Mouse (Mus musculus) forebrain, embryonic 15.5 days (tissue): ENCODE data around the gene Olfr986. TPM values are rescaled to one million over a fixed set of nuclear protein-coding genes. Genes with fewer than 3 reads are reported as not detected.

Source experiments
- ATAC-seq: fragments of 200-750 bp; cut with Nextera tagmentation; replicated peaks from 2 replicates; pipeline ENCODE4 v1.8.0; 2017; ENCODE audit warnings: mild to moderate bottlenecking, moderate TSS enrichment, moderate library complexity
- H3K27ac ChIP-seq: fragments of 300-500 bp; sonication (generic); replicated peaks from 2 replicates; pipeline ENCODE4 v1.5.1; 2015; ENCODE audit warnings: mild to moderate bottlenecking, inconsistent platforms
- H3K27me3 ChIP-seq: fragments of 300-500 bp; sonication (generic); 2 replicates; pipeline ENCODE4 v1.6.1; 2015; ENCODE audit warnings: inconsistent platforms
- H3K36me3 ChIP-seq: fragments of 300-500 bp; sonication (generic); 2 replicates; pipeline ENCODE4 v1.6.1; 2015; ENCODE audit warnings: mild to moderate bottlenecking, inconsistent platforms
- H3K4me1 ChIP-seq: fragments of 300-500 bp; sonication (generic); 2 replicates; pipeline ENCODE4 v1.6.1; 2015; ENCODE audit warnings: inconsistent platforms
- H3K4me2 ChIP-seq: fragments of 300-500 bp; sonication (generic); replicated peaks from 2 replicates; pipeline ENCODE4 v1.6.1; 2015; ENCODE audit warnings: mild to moderate bottlenecking, inconsistent platforms
- H3K4me3 ChIP-seq: fragments of 300-500 bp; sonication (generic); 2 replicates; pipeline ENCODE4 v1.5.1; 2015; ENCODE audit warnings: mild to moderate bottlenecking, inconsistent platforms
- H3K9ac ChIP-seq: fragments of 300-500 bp; sonication (generic); replicated peaks from 2 replicates; pipeline ENCODE4 v1.6.1; 2015; ENCODE audit warnings: mild to moderate bottlenecking, inconsistent platforms
- H3K9me3 ChIP-seq: fragments of 300-500 bp; sonication (generic); 2 replicates; pipeline ENCODE4 v1.6.1; 2016; ENCODE audit warnings: inconsistent platforms
- WGBS: fragments of 180-500 bp; shearing (Covaris S2); methylation state at CpG from one replicate; pipeline ENCODE4 v1.1.7; 2015; ENCODE audit warnings: mixed read lengths; 5-methylcytosine and 5-hydroxymethylcytosine counted together
- polyA plus RNA-seq: library from polyadenylated mRNA; unstranded; fragments of >200 nt; fragmentation: Nextera tagmentation; extraction: Ambion mirVana; gene quantifications from 2 replicates; pipeline ENCODE4 v1.2.1, GENCODE M21; 2015

Olfr986 gene
- polyA plus RNA-seq, 1 experiment from 2014 or later, result not detected

DNA sequence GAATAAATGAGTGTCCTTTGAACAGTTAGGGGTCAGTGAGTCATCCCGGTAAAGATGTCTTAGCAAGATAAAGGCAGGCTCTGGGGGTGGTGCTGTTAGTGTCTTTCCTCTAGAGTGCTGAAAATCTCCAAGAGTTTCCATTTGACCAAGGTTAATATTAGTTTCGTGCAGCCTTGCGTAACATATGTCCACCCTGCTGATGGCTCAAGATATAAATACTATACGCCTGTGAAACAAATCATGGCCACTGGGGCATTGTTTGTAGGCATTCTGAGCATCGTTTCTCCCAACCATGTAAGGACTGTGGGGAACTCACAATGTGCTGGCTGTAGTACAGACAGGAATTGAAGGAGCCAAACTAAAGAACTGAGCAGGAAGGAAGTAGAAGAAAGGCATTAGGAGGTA lies 25.8 kb downstream of the Olfr986 start:
- Histone ChIP-seq H3K27me3 (no peaks in the 10 kb centered on the region), H3K36me3 (peaks cover 42% of the 10 kb centered on the region)

DNA sequence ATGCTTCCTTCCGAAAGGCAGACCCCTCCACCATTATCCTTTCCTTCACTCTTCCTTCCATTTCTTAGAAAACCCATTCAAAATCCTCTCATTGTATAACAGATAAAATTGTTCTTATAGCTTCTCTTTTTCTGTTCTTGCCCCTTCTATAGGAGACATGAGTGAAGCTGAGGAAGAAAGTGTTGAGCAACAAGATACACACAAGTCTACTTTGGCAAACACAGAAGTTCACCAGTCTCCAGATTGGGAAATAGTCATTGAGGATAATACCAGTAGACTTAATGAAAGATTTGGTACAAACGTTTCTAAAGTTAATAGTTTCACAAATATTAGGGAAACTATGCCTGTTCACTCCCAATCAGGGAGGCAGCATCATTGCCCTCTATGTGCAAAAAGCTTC lies 30.0 kb downstream of the Olfr986 start:
- Histone ChIP-seq H3K4me3 (no peak overlapping the region), H3K27ac (no peak overlapping the region), H3K9me3 (no peaks in the 10 kb centered on the region), H3K36me3 (peaks cover 64% of the 10 kb centered on the region), H3K4me2 (no peak overlapping the region), H3K9ac (no peak overlapping the region), H3K4me1 (no peaks in the 10 kb centered on the region), H3K27me3 (no peaks in the 10 kb centered on the region)
- no peak for ATAC-seq
- WGBS, result 96% methylated on average over 2 of the region's 2 CpGs

More for the DNA sequence above, 25.8 kb downstream of the Olfr986 start:
- no peak overlapping the region for H3K9ac ChIP-seq
- H3K9me3 ChIP-seq, result no peaks in the 10 kb centered on the region
- H3K4me1 ChIP-seq, result no peaks in the 10 kb centered on the region
- H3K27ac ChIP-seq, result no peak overlapping the region
- no peak overlapping the region for H3K4me2 ChIP-seq
- no peak overlapping the region for H3K4me3 ChIP-seq
- WGBS, result 88% methylated on average over 5 of the region's 5 CpGs
- ATAC-seq, result no peak

DNA sequence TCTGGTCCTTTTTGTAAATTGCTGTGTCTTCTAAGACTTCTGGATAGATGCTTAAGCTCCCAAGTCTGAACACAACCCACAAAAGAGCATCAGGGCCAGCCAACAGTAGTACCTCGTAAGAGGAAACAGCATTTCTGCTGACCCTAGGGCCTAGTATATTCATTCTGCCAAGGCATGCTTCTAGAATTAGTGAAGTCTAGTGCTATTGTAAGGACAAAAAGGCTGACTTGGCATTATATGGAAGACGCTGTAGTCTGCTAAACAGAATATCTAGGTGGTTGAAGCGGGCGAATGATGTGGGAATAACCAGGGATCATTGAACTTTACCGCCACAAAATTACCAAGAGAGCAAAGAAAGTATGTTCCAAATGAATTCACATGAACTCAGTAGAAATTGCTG lies 33.3 kb downstream of the Olfr986 start:
- 92% methylated on average over 5 of the region's 5 CpGs for WGBS
- no peak overlapping the region for H3K27ac ChIP-seq
- no peaks in the 10 kb centered on the region for H3K9me3 ChIP-seq
- H3K36me3 ChIP-seq, result peaks cover 47% of the 10 kb centered on the region
- no peaks in the 10 kb centered on the region for H3K27me3 ChIP-seq
- H3K4me1 ChIP-seq, result no peaks in the 10 kb centered on the region
- no peak overlapping the region for H3K9ac ChIP-seq
- no peak overlapping the region for H3K4me3 ChIP-seq
- ATAC-seq, result no peak
- H3K4me2 ChIP-seq, result no peak overlapping the region

DNA sequence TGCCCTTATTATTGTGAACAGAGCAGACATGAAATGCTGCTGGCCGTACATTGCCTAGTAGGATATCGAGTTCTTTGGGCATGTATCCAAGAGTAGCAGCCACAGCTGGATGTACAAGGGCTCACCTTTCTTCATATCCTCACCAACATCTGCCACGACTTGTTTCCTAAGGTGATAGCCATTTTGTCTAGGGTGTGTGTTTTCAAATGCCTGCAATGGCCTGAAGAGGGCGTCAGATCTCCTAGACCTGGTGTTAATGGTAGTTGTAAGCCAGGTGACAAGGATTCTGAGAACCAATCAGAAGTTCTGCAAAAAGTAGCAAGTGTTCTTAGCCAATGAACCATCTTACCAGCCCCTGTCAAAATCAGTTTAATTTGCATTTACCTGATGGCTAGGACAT lies 35.9 kb downstream of the Olfr986 start:
- Histone ChIP-seq H3K4me1 (no peaks in the 10 kb centered on the region), H3K9me3 (no peaks in the 10 kb centered on the region), H3K36me3 (peaks cover 21% of the 10 kb centered on the region), H3K9ac (no peak overlapping the region), H3K4me2 (no peak overlapping the region), H3K27me3 (no peaks in the 10 kb centered on the region), H3K27ac (no peak overlapping the region), H3K4me3 (no peak overlapping the region)
- no peak for ATAC-seq
- 70% methylated on average over 4 of the region's 4 CpGs for WGBS

DNA sequence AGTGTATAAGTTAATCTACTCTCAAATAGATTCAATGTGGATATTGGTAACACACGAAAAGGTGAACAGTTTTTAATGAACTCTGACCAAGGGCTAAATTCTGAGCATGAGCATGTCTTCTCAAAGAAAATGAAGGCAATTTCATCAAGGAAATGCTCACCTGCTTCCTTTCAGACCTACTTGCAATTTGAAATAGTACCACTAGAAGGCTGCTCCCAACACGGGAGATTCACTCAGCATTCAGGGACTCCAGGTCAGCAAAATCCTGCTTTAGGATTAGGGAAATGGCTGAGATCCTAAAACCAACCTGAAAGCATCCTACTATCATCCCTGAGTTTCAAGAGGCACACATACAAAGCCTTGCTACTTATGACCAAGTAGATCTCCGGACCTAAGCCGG lies 43.6 kb downstream of the Olfr986 start:
- Histone ChIP-seq H3K27me3 (no peaks in the 10 kb centered on the region), H3K9me3 (no peaks in the 10 kb centered on the region), H3K36me3 (no peaks in the 10 kb centered on the region), H3K9ac (no peak overlapping the region), H3K4me3 (no peak overlapping the region), H3K27ac (no peak overlapping the region), H3K4me1 (peaks cover 5% of the 10 kb centered on the region), H3K4me2 (no peak overlapping the region)
- ATAC-seq, result no peak
- WGBS, result 69% methylated on average over 4 of the region's 4 CpGs

DNA sequence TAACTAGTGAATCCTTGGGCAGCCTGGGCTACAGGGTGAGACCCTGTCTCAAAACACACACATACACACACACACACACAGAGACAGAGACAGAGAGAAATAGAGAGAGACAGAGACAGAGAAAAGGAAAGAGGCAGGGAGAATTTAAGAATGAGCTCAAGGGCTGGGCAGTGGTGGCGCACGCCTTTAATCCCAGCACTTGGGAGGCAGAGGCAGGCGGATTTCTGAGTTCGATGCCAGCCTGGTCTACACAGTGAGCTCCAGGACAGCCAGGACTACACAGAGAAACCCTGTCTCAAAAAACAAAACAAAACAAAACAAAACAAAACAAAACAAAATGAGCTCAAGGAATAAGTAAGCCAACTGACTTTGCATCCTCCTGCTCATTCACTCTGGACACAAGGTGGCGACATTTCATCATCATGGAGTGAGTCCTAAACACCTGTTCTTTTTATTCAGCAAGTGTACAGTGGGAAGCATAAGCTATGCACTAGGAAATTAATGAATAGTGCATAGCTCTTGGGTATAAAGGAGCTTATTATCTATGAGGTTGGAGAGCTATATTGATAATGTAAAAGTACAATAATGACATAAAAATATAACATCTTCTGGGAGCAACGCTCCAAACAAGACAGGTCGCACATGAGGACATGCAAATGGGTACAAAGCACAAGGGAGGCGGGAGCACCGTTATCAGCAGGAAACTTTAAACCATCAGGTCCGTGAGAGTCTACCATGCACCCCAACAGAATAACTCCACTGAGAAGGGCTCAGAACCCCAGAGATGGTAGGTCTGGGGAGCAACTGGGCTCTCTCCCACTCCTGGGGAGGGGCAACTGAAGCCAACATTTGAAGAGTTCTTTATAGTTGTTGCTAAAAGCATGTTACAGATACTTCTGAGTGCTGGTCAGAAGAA lies 47.4 kb downstream of the Olfr986 start:
- H3K9me3 ChIP-seq, result no peaks in the 10 kb centered on the region
- H3K27me3 ChIP-seq, result no peaks in the 10 kb centered on the region
- H3K4me2 ChIP-seq, result no peak overlapping the region
- H3K4me1 ChIP-seq, result peaks cover 7% of the 10 kb centered on the region
- H3K36me3 ChIP-seq, result no peaks in the 10 kb centered on the region
- H3K4me3 ChIP-seq, result no peak overlapping the region
- ATAC-seq, result peak; percentile 87
- WGBS, result 72% methylated on average over 10 of the region's 10 CpGs
- no peak overlapping the region for H3K27ac ChIP-seq
- H3K9ac ChIP-seq, result no peak overlapping the region

DNA sequence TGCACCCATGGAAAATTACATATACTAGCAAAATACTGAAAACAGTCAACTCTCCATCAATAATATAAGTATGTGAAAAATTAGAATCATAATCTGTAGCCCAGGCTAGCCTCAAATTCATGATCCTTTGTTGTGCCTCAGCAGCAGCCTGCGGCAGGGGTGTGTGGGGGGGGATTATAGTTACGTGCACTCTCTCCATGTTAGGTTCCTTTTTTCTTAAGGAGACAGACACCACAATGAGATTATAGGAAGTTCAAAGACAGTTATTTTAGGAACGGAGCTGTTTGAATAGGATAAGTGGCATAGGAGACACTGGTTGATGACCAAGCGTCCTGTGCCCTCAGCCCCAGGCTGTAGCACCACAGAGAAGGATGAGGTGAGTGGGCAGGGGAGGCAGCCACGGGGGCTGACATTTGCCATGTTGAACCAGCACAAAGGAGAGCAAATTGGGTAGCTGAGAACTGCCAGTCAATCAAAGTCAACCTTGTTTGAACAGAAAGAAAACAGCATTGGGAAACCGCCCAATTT lies 48.1 kb downstream of the Olfr986 start:
- WGBS, result 36% methylated on average over 6 of the region's 6 CpGs
- Histone ChIP-seq H3K9me3 (no peaks in the 10 kb centered on the region), H3K4me3 (no peak overlapping the region), H3K4me2 (no peak overlapping the region), H3K27me3 (no peaks in the 10 kb centered on the region), H3K36me3 (no peaks in the 10 kb centered on the region), H3K27ac (no peak overlapping the region), H3K9ac (no peak overlapping the region), H3K4me1 (peaks cover 7% of the 10 kb centered on the region)
- ATAC-seq, result no peak

DNA sequence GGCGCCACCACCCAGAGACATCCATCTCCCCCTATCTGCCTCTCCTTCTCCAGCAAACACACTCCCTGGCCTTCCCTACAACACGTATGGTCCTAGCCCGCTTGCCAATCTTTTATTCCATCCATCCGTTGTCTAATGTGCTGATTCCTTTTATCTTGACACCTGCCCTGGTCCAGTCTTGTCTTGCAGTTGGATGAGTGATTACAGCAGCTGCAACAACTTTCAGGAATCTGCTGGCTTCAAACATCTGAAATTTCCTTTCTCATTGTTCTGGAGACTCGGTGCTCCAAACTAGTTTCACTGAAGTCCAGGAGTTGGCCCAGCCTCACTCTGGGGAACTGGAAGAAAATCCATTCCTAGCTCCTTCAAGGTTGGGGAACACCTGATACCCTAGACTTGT lies 48.8 kb downstream of the Olfr986 start:
- Histone ChIP-seq H3K4me1 (peaks cover 7% of the 10 kb centered on the region), H3K4me2 (no peak overlapping the region), H3K9ac (no peak overlapping the region), H3K27me3 (no peaks in the 10 kb centered on the region), H3K9me3 (no peaks in the 10 kb centered on the region), H3K4me3 (no peak overlapping the region), H3K36me3 (no peaks in the 10 kb centered on the region), H3K27ac (no peak overlapping the region)
- ATAC-seq, result no peak
- WGBS, result 57% methylated on average over 5 of the region's 5 CpGs

DNA sequence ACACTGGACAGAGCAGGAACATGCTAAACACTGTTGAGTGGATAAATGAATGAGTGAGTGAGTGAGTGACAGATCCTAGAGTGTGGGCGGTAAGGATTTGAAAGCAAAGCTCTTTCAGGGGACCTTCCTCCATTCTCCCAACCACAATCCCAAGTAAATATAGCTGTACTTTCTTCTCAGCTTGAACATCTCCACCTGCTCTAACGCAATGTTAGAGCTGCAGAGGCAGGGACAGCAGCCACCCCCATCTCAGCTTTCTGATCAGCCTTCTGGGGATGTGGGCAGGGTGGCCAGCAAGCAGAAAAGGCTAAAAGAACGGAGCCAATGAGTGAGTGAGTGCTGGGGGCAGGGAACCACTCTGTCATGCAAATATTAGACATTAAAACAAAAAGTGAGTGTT lies 50.3 kb downstream of the Olfr986 start:
- peaks cover 7% of the 10 kb centered on the region for H3K4me1 ChIP-seq
- no peaks in the 10 kb centered on the region for H3K27me3 ChIP-seq
- no peaks in the 10 kb centered on the region for H3K36me3 ChIP-seq
- no peak overlapping the region for H3K4me2 ChIP-seq
- no peak for ATAC-seq
- 73% methylated on average over 3 of the region's 3 CpGs for WGBS
- no peak overlapping the region for H3K27ac ChIP-seq
- no peaks in the 10 kb centered on the region for H3K9me3 ChIP-seq
- H3K4me3 ChIP-seq, result no peak overlapping the region
- H3K9ac ChIP-seq, result no peak overlapping the region

DNA sequence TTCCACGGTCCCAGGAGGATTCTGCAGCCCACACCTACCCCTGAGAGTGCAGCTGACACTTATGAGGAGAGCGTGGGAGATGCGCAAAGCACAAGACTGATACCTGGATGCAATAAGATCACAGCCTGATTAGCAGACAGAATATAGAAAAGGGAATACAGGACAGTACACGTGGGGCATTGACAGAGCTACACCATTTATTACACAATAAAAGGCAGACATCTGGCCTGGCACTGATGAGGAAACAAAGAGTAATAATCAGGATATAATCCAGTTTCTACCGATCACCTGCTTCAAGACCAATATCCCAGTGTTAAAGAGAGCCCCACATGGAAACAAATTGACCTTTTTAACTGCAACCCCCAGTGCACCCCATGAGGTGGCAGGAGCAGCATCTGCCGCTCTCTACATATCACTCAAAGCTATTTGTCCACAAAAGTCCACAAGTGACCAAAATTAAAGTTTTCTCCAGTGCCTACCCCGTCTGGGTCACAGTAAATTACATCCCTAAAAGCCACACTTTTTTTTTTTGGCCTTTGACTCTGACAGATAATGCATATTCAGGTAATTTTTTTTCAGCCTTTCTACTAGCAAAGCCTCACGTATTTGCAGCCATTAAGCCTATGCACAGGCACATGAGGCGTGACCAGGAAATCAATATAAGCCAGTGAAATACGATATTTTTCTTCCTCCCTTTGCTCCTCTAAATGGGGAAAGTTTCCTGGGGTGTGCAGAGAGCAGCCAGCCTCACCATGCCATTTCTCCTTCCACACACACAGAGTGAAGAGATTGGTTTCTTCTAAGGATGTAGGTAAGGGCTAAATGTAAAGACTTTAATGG lies 53.7 kb downstream of the Olfr986 start:
- Histone ChIP-seq H3K4me1 (peaks cover under 1% of the 10 kb centered on the region; the same call in 1 of the 2 replicates), H3K27me3 (no peaks in the 10 kb centered on the region), H3K27ac (no peak overlapping the region), H3K4me3 (no peak overlapping the region), H3K4me2 (no peak overlapping the region), H3K9me3 (no peaks in the 10 kb centered on the region), H3K36me3 (no peaks in the 10 kb centered on the region), H3K9ac (no peak overlapping the region)
- ATAC-seq, result no peak
- 68% methylated on average over 10 of the region's 10 CpGs for WGBS

DNA sequence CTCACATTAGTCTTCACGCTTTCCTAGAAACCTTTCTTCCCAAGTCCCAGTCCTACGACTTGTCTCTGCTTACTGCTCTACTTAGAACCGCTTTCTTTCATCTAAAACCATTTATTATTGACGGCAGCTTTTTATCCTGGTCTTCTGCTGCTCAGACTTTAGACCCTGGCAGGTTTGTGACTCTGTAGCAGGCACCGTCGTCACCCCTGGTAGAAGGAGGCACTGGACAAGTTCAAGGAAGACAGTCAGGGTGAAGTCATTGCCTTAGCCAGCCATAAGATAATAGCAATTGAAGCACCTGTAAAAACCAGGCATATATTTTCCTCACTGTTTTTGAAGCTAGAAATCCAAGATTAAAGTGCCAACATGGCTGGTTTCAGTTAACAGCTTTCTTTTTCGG lies 54.5 kb downstream of the Olfr986 start:
- Histone ChIP-seq H3K4me3 (no peak overlapping the region), H3K9me3 (no peaks in the 10 kb centered on the region), H3K9ac (no peak overlapping the region), H3K4me2 (no peak overlapping the region), H3K27me3 (no peaks in the 10 kb centered on the region), H3K27ac (no peak overlapping the region), H3K4me1 (no peaks in the 10 kb centered on the region), H3K36me3 (no peaks in the 10 kb centered on the region)
- WGBS, result 91% methylated on average over 7 of the region's 7 CpGs
- ATAC-seq, result no peak
